In genomic region chr10:59076681-59077080, GRCm38 (mm10) we compare ENCODE assay signal across 26 mouse cellular contexts.
"Had no signal": no experiment of that assay in that cellular context is flagged by ENCODE, and none has a peak within 500 bp of the region (broad histone marks: within the 10 kb centered on the region; RNA-seq: fewer than 3 reads in every experiment).

No protein-coding gene starts in this region.

- H3K27ac ChIP-seq: heart, adult 2 months; heart, embryonic 13.5 days; heart, embryonic 15.5 days; hindbrain, embryonic 15.5 days; hindbrain, postnatal 0 days; kidney, embryonic 15.5 days; kidney, postnatal 0 days; limb, embryonic 10.5 days; limb, embryonic 12.5 days; liver, embryonic 13.5 days had no signal

- H3K4me1 ChIP-seq: heart, embryonic 13.5 days; heart, embryonic 15.5 days; limb, embryonic 12.5 days; liver, embryonic 13.5 days had no signal

- H3K4me2 ChIP-seq: heart, embryonic 11.5 days; heart, embryonic 13.5 days; heart, embryonic 15.5 days; hindbrain, embryonic 13.5 days; hindbrain, embryonic 15.5 days; kidney, embryonic 15.5 days; limb, embryonic 12.5 days; liver, embryonic 11.5 days; liver, embryonic 13.5 days had no signal

- ATAC-seq: intestine, embryonic 16.5 days had no signal

- DNase-seq: gastrocnemius, postnatal 14 days; gastrocnemius, postnatal 36 days; heart, adult 2 months; heart, postnatal 14 days; heart, postnatal 36 days; kidney, adult 11 months; kidney, adult 2 months; kidney, adult 9 months; kidney, postnatal 14 days; kidney, postnatal 36 days; layer of hippocampus, adult 9-11 months; layer of hippocampus, postnatal 36 days; liver; liver, embryonic 13.5 days had no signal

- H3K4me3 ChIP-seq: heart, adult 2 months; heart, embryonic 13.5 days; heart, embryonic 15.5 days; hindbrain, embryonic 13.5 days; hindbrain, embryonic 15.5 days; kidney, embryonic 15.5 days; limb, embryonic 10.5 days; limb, embryonic 12.5 days; liver, embryonic 13.5 days had no signal

- H3K27me3 ChIP-seq: heart, embryonic 15.5 days; hindbrain, embryonic 13.5 days; hindbrain, embryonic 15.5 days; kidney, embryonic 15.5 days; limb, embryonic 12.5 days; liver, embryonic 13.5 days had no signal

- H3K36me3 ChIP-seq: heart, embryonic 13.5 days; heart, embryonic 15.5 days; hindbrain, embryonic 13.5 days; hindbrain, embryonic 15.5 days; kidney, embryonic 15.5 days; limb, embryonic 10.5 days; limb, embryonic 12.5 days; liver, embryonic 13.5 days had no signal

- H3K9me3 ChIP-seq: heart, embryonic 13.5 days; heart, embryonic 15.5 days; hindbrain, embryonic 13.5 days; hindbrain, embryonic 15.5 days; kidney, embryonic 15.5 days; limb, embryonic 10.5 days; limb, embryonic 12.5 days; liver, embryonic 13.5 days had no signal

- H3K9ac ChIP-seq: heart, embryonic 13.5 days; heart, embryonic 15.5 days; hindbrain, embryonic 13.5 days; hindbrain, embryonic 15.5 days; kidney, embryonic 15.5 days; limb, embryonic 12.5 days; liver, embryonic 13.5 days had no signal
